Mouse (Mus musculus) E14TG2a.4 (cell line): ENCODE results near the gene Nfe2l1.
"Not testable (repeated sequence)": the region's sequence is repeated elsewhere in the genome, so short reads cannot be mapped to it uniquely, and the experiment has no call there.

Experiments
- H3K27me3 ChIP-seq: 2 replicates; pipeline ENCODE4 v1.6.1; 2014; ENCODE audit warnings: low read length, control low read depth; ENCODE audit not compliant: insufficient read depth
- H3K36me3 ChIP-seq: 2 replicates; pipeline ENCODE4 v1.6.1; 2014; ENCODE audit warnings: low read length, control low read depth; ENCODE audit not compliant: insufficient read depth
- H3K4me1 ChIP-seq: replicated peaks from 2 replicates; pipeline ENCODE4 v1.6.1; 2014; ENCODE audit warnings: low read depth, low read length, control low read depth
- H3K4me3 ChIP-seq: replicated peaks from 2 replicates; pipeline ENCODE4 v1.5.1; 2014; ENCODE audit warnings: mild to moderate bottlenecking, low read length
- H3K9me3 ChIP-seq: 2 replicates; pipeline ENCODE4 v1.6.1; 2014; ENCODE audit warnings: low read length, control low read depth
- CTCF ChIP-seq: conservative IDR thresholded peaks from 2 replicates; pipeline ENCODE4 v1.5.1; 2014; ENCODE audit warnings: low read length
- NANOG ChIP-seq: IDR thresholded peaks from 2 replicates; pipeline ENCODE4 v1.6.1; 2014; ENCODE audit warnings: borderline replicate concordance, low read length, mixed read lengths
- POU5F1 ChIP-seq: IDR thresholded peaks from 2 replicates; pipeline ENCODE4 v1.6.1; 2014; ENCODE audit warnings: low read length, borderline replicate concordance

Nfe2l1 gene

DNA sequence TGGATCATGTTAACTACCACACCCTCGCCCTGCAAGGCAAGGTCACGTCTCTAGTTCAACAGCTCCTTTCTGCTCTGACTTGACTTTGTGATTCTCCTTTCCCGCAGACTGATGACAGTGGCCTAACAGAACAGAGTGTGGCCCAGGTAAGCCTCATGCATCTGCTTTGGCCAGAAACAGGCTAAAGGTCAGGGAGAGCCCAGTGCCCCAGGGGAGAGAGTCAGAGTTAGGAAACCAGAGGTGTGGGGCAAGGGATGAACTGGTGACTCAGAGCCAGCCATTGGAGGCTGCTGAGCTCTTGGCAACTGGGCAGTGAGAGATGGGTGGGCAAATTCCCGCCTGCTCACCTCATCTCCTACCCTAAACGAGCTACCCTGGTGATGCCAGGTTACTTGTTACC, 27.7 kb upstream of the Nfe2l1 start:
- Histone ChIP-seq H3K4me1 (peaks cover 30% of the 10 kb centered on the region), H3K36me3 (no peaks in the 10 kb centered on the region), H3K27me3 (peaks cover 9% of the 10 kb centered on the region; the same call in 1 of the 2 replicates), H3K4me3 (no peak overlapping the region), H3K9me3 (no peaks in the 10 kb centered on the region)
- no peak for TF ChIP-seq POU5F1
- no peak for TF ChIP-seq NANOG
- TF ChIP-seq CTCF: no peak

DNA sequence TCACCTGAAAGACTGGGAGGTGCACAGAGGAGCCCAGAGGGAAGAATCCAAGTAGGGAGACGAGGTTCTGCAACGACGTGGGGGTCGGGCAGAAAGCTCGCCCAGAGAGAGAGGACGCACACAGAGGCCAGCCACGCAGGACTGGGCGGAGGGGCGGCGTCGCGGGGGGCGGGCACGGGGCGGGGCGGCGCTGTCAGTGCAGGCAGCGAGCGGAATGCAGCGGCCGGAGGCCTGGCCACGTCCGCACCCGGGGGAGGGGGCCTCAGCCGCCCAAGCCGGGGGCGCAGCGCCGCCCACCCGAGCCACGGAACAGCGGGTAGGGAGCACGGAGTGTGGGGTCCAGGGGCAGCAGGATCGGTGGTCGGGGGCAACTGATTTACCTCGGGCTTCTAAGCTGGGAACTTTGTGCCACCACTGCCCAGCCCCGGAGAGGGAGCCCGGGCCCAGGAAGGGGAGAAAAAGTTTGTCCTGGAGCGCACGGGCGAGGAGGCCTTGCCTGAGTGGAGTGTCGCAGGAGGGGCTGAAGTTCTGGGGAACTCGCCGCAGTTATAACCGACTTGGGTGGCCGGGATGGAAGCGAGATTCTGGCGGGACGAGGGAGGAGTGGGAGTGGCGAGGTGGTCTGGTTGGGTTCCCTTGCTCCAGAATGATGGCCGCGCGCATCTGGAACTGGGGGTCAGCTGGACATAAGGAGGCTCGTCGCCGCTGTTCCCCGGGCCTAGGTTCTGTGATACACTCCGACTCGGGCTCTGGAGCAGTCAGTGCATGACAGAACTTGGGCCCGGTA, 20.1 kb upstream of the Nfe2l1 start, which contains the start of gene Copz2:
TSS of gene Copz2 (plus strand) at position 190 of the 787 bp plus-strand sequence.
- H3K27me3 ChIP-seq: peaks cover 27% of the 10 kb centered on the region
- peaks cover 39% of the 10 kb centered on the region for H3K4me1 ChIP-seq
- TF ChIP-seq POU5F1 (no peak), NANOG (no peak), CTCF (no peak)
- peak within 1 kb of the TSS; percentile 77 for H3K4me3 ChIP-seq
- H3K9me3 ChIP-seq: no peaks in the 10 kb centered on the region
- no peaks in the 10 kb centered on the region for H3K36me3 ChIP-seq

DNA sequence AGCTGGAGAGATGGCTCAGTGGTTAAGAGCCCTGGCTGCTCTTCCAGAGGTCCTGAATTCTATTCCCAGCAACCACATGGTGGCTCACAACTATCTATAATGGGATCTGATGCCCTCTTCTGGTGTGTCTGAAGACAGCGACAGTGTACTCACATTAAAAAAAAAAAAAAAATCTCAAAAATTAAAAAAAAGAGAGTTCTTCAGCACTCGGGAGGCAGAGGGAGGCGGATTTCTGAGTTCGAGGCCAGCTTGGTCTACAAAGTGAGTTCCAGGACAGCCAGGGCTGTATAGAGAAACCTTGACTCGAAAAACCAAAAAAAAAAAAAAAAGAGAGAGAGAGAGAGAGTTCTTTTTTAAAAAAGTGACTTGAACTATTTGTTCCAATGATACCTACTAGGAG, 19.4 kb upstream of the Nfe2l1 start:
- Histone ChIP-seq H3K4me1 (peaks cover 42% of the 10 kb centered on the region), H3K27me3 (peaks cover 27% of the 10 kb centered on the region)
- not testable (repeated sequence) for H3K9me3 ChIP-seq, H3K36me3 ChIP-seq, H3K4me3 ChIP-seq

DNA sequence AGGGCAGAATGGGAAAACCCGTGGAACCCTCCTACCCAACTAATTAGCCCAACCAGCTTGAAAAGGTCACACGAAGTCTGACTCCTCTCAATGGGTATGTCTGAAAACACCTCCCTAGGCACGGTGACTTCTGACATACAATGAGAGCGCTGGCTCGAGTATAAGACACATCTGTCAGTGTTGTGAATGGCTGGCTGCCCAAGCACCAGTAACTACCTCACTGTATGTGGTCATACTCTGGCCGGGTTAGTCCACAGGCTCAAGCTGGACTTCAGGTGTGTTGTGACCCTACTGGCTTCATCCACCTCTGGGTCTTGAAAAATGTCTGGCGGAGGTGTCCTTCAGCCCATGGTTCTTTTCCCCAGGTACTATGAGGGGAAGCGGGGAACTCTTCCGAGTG, 18.9 kb upstream of the Nfe2l1 start:
- Histone ChIP-seq H3K4me1 (peaks cover 42% of the 10 kb centered on the region), H3K27me3 (peaks cover 24% of the 10 kb centered on the region), H3K4me3 (no peak overlapping the region), H3K9me3 (no peaks in the 10 kb centered on the region), H3K36me3 (no peaks in the 10 kb centered on the region)
- no peak for TF ChIP-seq CTCF
- TF ChIP-seq NANOG: no peak
- no peak for TF ChIP-seq POU5F1

DNA sequence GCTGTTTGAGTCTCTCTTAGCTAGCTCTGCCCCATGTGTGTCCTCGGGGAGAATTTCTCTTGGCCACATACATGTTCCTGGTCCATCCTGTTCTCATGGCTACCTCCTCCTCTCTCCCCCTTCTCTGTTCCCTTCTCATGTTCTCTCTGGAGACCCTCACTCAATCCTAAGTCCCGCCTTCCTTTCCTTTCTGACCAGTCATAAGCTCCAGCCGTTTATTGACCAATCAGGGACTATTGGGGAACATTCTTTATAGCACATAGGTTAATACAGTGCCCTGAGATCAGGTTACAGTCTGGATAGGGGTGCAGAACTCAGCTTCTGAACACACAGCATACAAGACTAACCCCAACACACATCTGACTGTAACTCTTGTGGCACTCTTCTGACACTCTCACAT, 17.5 kb upstream of the Nfe2l1 start:
- no peaks in the 10 kb centered on the region for H3K9me3 ChIP-seq
- H3K36me3 ChIP-seq: no peaks in the 10 kb centered on the region
- peaks cover 21% of the 10 kb centered on the region for H3K27me3 ChIP-seq
- H3K4me3 ChIP-seq: no peak overlapping the region
- H3K4me1 ChIP-seq: peaks cover 38% of the 10 kb centered on the region
- no peak for TF ChIP-seq NANOG
- TF ChIP-seq CTCF: no peak
- TF ChIP-seq POU5F1: no peak

DNA sequence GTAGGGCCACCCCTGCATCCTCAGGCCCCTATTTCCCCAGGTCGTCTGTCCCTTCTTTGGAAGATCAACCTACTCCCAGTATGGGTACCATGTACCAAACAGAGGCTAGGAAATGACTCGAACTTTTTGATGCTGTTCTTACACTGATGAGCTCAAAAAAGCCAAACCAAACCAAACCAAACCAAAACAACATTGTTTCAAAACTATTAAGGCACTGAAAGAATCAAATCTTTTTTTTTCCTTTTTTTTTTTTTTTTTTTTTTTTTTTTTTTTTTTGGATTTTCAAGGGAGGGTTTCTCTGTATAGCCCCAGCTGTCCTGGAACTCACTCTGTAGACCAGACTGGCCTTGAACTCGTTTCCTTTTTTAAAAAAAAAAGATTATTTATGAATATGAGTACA, 13.9 kb upstream of the Nfe2l1 start:
- H3K9me3 ChIP-seq: no peaks in the 10 kb centered on the region
- no peak for TF ChIP-seq POU5F1
- no peak for TF ChIP-seq NANOG
- no peak for TF ChIP-seq CTCF
- H3K4me1 ChIP-seq: peaks cover 48% of the 10 kb centered on the region
- H3K4me3 ChIP-seq: no peak overlapping the region
- peaks cover 1% of the 10 kb centered on the region; the same call in 1 of the 2 replicates for H3K27me3 ChIP-seq
- no peaks in the 10 kb centered on the region for H3K36me3 ChIP-seq

DNA sequence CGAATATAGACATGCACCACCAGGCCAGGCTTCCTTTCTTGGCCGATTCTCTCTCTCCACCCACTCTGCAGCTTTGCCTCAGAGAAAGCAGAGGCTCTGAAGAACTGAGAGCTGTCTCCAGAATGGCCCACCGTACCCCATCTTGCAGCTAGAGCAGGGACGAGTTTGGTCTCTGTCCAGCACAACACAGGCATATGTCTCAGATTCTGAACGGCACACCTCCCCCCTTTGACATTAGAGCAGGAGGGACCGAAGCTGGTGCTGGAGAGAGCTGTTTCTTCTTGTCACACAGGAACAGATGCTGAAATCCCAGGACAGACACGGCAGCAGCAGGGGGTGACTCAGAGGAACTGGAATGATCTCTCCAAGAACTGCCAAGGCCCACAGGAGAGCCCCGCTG, 10.5 kb upstream of the Nfe2l1 start:
- TF ChIP-seq CTCF: no peak
- TF ChIP-seq POU5F1: no peak
- no peak for TF ChIP-seq NANOG
- Histone ChIP-seq H3K9me3 (no peaks in the 10 kb centered on the region), H3K27me3 (no peaks in the 10 kb centered on the region), H3K4me1 (peaks cover 66% of the 10 kb centered on the region), H3K36me3 (no peaks in the 10 kb centered on the region), H3K4me3 (no peak overlapping the region)

DNA sequence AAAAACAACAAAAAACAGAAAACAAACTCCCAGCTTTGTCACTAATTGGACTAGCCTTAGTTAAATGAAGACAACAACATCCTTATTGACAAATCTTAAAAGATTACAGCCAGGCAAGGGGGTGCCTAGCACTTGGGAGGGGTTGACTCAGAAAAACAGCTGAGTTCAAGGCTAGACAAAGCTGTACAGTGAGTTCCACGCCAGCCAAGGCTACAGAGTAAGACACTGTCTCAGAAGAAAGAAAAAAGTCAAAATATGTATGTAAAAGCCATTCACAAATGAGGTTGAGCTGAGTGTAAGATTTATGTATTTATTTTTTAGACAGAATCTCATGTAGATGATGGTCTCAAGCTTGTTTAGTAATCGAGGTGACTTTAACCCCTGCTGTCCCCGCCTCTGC, 10.1 kb upstream of the Nfe2l1 start:
- peaks cover 68% of the 10 kb centered on the region for H3K4me1 ChIP-seq
- no peaks in the 10 kb centered on the region for H3K36me3 ChIP-seq
- TF ChIP-seq CTCF (no peak), POU5F1 (no peak), NANOG (no peak)
- no peak overlapping the region for H3K4me3 ChIP-seq
- no peaks in the 10 kb centered on the region for H3K27me3 ChIP-seq
- no peaks in the 10 kb centered on the region for H3K9me3 ChIP-seq

DNA sequence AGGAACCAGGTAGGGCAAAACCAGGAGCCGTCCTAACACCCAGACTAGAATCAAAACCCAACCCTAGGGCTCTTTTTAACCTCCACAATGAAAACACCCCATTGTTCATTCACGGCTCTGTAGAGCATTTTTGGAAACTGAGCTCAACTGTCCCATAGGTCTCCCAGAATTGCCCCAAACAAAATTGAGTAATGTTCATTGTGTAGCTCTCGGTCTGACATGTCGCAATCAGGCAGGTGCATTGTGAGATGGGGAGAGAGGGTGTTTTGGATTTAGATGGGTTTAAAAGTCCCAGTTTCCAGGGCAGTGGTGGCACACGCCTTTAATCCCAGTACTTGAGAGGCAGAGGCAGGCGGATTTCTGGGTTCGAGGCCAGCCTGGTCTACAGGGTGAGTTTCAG, 9.7 kb upstream of the Nfe2l1 start:
- Histone ChIP-seq H3K9me3 (no peaks in the 10 kb centered on the region), H3K27me3 (no peaks in the 10 kb centered on the region), H3K4me3 (no peak overlapping the region), H3K4me1 (peaks cover 65% of the 10 kb centered on the region), H3K36me3 (no peaks in the 10 kb centered on the region)
- TF ChIP-seq CTCF: no peak
- TF ChIP-seq NANOG: no peak
- no peak for TF ChIP-seq POU5F1
